Mouse (Mus musculus) heart, postnatal 14 days (tissue): Measurements from ENCODE around the gene Slc25a12. TPM values are rescaled to one million over a fixed set of nuclear protein-coding genes. Genes with fewer than 3 reads are reported as not detected.

Experiments
- DNase-seq, 2 experiments: peaks; one replicate each; pipeline ENCODE4 v3.0.0; 2021 to 2022
- intact Hi-C: fragments of 180-260 bp; cut with DNase I; formaldehyde crosslinking; loops from one replicate; pipeline ENCODE4 v1.15.1; 2025
- total RNA-seq, 2 experiments: library from RNA; stranded (reverse); gene quantifications; 2 replicates each; pipeline ENCODE4 v1.2.3; 2021

Gene Slc25a12
- total RNA-seq, 2 experiments from 2014 or later = 242 to 245 TPM

DNA sequence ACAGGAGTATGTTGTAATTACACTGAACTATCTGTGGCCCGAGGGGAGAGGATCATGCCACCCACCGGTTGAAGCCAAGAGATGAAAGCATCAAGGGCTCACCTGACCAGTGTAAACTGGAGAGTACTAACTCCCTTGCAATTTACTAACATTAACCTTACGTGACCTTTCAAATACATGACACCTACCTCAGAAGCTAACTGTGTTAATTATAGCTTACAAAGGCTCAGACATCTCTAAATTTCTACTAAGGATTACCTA, 15.9 kb downstream of the Slc25a12 start:
- DNase-seq = no peak
- intact Hi-C loops = no loop called here

DNA sequence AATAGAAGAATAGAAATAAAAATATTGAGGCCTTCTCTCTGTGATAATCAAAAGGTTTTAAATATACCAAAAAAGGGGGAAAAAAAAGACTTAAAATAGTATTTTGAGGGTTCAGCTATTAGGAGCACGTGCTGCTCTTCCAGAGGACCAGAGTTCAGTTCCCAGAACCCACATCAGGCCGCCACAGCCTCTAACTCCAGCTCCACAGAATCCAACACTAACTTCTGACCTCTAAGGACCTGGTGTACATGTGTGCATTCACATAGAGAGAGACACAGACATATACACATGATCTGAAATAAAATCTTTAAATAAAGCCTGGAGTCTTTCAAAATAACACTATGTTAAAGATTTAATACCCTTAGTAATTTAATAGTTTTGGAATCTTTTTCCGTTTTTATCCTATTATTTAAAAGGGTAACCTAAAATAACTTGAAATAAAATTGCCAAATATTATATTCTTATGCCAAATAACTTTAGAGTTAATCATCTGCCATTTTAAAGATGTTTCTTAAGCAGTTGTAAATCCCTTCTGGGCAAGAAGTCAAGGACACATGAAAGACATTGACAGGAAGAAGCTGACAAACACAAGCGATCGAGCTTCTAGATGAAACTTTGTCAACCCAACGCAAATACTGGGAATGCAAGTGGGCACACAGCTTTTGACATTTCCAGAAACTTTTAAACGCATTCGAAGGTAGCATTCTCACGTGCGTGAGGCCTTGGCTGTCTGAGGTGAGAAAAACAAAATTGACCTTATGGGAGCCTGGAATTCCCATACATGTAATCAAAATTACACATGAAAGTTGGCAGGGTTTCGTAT, 16.4 kb downstream of the Slc25a12 start:
- intact Hi-C loops = no loop called here
- DNase-seq = no peak

DNA sequence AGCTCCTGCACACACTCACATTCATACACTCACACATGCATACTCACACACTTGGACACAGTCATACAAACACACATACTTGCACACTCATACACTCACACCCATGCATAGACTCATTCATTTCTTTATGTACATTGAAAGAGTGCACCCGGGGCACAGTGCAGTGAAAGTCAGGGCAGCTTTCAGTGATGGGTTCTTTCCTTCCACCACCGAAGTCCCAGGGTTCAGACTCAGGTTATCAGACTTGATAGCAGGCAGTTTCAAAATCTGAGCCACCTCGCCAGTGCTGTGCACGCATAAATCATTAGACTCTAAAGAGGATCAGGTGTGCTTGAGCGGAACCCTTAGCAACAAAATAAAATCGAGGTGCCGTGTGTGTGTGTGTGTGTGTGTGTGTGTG, 17.4 kb downstream of the Slc25a12 start:
- intact Hi-C loops = no loop called here

DNA sequence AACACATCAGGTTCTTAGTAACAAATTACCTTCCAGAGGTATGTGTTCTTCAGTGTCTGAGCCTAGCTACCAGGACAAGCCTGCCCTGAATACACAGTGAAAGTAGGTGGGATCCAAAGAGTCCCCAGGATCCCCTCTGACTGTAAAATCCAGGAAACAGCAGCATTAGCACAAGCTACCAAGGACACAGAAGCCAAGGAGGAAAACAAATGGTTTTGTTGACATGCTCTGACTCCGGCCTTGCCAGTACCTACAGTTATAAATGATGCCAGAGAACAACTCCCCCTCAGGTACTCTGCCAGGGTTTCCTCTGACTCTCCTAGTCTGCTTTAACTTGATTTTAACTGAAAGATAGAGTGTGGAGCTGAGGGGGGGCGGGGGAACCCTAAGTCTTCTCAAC, 18.0 kb downstream of the Slc25a12 start:
- intact Hi-C loops = no loop called here
- no peak for DNase-seq

More for the DNA sequence above, 17.4 kb downstream of the Slc25a12 start:
- no peak for DNase-seq

DNA sequence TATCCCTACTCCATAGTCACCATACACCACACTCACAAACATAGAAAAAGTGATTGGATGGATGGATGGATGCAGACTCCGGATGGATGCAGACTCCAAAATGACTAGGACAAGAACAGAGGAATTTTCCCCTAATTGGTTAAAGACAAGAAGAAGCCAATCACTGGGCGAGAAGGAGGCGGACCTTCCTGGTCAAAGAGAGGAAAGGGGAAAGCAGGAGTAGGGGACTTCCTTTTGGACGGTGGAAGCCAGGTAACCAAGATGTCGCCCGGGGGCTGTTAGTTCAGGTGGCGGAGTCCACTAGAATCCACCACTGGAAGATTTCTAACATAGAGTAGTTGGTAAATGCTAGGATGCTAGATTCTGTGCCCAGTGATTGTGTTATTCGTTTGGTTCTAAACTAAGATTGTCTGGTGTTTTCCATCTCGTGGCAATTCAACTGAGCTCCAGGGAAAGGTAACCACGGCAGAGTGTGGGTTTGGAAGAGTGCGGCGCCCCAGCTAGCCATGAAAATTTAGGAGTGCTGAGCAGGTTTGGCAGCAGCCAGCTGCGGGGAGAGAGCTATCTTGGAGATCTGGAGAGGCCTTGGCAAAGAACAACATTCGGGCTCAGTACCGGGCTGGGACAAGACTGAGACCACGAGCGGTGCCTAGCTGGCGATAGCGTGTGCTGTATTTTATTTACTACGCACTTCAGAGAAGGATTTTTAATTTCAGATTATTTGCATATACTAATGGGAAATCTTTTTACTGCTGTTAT, 19.6 kb downstream of the Slc25a12 start:
- intact Hi-C loops = no loop called here
- DNase-seq = no peak

DNA sequence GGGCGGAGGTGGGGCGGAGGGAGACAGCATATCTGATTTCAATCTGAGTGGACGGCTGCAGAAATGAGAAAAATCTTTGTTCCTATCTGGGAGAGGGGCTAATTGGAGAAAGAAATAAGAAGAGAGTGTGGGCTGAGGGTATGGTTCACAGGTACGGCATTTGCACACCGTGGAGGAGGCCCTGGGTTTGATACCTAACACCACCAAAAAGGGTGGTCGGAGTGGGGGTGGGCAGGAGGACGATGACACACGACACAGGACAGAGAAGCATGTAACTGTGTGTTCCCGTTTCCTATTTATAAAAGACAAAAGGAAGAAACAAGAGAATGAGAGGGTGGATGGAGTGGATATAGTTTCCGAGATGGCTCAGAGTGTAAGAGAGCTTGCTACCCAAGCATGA, 20.4 kb downstream of the Slc25a12 start:
- DNase-seq = no peak
- intact Hi-C loops = no loop called here

DNA sequence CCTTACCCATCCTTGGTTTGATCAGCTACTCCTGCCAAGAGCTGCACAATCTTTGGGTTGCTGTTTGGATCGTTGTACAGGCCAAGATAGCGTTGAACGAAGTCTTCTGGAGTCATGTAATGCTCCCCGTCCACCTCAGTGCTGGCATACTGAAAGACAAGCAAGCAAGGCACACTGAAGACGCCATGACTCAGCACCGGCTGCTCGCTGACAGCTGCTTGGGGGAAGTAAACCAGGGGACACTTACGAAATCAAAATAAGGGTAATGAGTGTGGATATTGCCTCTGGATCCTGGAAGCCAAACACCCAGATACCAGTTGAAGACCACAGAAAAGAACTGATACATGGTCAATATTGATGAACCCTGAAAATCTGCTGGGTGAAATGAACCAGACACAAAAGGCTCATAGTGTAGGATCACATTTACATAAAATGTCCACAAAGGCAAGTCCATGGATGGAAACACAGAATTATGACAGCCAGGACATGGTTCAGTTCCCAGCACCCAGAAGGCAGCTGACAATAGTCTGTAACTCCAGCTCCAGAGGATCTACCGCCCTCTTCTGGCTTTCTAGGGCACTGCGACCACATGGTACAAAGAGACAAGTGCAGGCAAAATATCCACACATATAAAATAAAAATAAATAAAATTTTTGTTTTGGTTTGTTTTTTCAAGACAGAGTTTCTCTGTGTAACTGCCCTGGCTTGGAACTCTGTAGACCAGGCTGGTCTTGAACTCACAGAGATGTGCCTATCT, 23.5 kb downstream of the Slc25a12 start:
- no peak for DNase-seq
- intact Hi-C loops = no loop called here

DNA sequence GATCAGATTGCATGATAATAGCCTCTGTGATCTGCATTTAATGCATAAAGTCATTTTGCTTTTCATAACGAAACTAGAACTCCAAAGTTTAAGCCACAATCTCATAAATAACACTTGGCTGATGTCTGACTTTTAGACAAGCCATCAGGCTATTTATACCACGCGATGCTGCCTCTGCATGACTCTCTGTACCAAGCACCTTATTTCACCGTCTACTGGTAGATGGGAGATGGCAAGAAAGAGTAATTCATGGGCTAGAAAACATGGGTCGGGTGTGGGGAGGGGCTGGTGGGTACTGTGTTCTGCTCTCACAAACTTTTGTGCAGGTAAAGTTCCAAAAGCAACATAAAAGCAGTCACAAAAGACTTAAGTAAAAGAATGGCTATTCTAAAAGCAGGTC, 27.4 kb downstream of the Slc25a12 start:
- intact Hi-C loops = no loop called here
- DNase-seq = no peak

DNA sequence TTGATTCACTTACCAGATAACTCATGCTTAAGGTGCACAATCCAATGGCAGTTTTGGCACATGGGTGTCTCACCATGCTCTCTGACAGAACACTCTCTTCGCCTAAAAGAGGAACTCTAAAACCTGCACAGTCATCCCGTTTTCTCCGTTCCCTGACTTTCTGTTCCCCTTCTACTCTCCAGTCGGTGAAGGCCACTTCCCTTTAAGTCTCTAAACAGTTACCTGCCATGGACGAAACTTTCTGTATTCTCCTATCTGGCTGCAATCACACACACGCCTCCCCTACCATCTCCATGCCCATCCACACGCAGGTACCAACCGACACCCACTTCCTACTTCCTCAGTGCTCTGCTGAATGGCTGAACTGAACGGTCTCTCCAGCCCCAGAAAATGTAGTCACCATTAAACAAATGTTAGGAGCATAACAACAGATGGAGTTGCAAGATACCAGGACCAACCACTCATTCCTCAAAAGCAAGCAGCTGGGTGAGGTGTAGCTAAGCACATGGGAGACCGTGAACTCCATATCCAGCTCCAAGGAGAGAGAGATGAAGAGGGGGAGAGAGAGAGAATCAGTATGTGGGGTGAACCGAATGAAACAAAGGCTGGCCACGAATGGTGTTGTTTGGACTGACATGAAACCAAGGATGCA, 29.3 kb downstream of the Slc25a12 start:
- intact Hi-C loops = no loop called here
- DNase-seq = no peak

DNA sequence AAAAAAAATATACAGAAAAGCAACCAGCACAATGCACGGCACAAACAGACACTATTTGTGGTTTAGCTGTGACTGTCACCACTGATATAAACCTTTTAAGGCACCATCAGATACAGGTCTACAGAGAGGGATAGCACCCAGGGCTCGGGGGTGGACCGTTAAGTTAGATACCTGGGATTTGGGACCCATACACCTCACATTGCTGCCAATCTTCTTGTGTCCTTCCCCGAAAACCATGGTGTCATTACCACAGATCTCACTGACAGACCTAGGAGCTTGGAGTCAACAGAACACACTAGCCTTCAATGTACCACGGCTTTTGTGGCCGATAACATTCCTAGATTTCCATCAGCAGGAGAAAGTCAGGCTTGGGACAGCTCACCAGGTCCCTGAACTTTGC, 30.9 kb downstream of the Slc25a12 start:
- no peak for DNase-seq
- intact Hi-C loops = no loop called here

DNA sequence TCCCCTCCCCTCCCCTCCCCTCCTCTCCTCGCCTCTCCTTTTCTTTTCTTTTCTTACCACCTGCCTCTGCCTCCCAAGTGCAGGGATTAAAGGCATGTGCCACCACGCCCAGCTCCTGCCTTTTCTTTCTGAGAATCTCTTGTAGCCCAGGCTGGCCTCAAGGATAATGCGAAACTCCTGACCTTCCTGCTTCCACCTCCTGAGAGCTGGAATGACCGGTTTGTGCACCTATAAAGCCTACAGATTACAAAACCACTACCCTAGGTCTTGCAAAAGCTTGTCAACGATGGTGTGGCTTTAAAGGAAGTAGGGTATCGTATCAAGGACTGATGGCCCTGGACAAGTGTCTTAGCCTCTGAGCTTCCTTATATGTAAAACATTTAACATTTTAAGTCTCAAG, 31.3 kb downstream of the Slc25a12 start:
- intact Hi-C loops = no loop called here
- no peak for DNase-seq

DNA sequence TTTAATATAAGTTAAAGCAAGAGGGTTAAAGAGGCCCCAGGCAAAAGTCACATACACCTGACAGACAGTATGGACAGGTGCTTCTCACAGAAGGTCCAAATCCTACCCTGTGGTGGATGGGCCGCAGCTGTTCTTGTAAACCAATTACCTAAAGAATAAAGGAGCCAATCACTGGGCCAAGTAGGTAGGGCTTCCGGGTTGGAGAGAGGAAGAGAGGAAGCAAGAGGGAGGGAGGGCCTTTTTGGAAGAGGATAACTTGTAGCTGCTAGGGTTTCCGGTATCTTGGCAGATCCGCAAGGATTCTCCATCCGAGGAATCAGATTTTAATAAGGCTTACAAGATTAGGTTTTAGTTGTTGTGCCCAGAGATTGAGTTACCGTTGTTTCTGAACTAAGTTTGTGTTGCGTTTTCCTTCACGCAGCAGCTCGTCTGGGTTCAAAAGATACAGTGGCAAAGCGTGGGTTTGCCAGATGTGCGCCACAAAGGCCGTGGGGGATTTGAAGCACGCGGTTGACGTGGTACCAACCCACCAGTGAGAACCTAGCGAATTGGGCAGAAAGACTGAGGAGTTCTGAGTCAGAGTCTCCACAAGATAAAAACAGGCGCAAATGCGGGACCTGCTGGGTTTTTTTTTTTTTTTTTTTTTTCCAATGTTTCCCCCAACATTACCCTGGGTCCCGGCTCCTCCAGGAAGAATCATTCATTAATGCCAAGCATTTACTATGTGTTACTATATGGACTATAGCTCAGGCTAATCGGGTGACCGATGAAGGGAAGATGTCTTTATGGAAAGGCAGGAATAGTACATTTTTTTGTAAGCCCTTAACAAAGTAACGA, 33.3 kb downstream of the Slc25a12 start:
- no peak for DNase-seq
- intact Hi-C loops = no loop called here

DNA sequence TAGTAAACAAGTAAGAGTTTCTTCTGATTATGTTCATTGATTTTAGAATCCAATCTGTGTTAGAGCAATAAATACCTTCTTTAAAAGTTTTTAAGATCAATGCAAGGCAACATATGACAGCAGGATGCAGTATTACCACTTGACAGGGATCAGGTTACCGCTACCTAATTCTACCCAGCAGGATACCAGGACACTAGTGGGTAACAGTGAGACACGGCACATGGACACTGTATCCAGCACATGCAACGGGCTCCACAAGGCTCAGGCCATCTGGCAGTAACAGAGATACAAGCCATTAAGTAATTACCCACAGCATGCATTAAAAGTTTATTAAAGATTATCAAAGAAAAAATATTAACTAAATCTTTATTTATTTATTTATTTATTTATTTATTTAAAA, 37.8 kb downstream of the Slc25a12 start:
- no peak for DNase-seq
- intact Hi-C loops = no loop called here

DNA sequence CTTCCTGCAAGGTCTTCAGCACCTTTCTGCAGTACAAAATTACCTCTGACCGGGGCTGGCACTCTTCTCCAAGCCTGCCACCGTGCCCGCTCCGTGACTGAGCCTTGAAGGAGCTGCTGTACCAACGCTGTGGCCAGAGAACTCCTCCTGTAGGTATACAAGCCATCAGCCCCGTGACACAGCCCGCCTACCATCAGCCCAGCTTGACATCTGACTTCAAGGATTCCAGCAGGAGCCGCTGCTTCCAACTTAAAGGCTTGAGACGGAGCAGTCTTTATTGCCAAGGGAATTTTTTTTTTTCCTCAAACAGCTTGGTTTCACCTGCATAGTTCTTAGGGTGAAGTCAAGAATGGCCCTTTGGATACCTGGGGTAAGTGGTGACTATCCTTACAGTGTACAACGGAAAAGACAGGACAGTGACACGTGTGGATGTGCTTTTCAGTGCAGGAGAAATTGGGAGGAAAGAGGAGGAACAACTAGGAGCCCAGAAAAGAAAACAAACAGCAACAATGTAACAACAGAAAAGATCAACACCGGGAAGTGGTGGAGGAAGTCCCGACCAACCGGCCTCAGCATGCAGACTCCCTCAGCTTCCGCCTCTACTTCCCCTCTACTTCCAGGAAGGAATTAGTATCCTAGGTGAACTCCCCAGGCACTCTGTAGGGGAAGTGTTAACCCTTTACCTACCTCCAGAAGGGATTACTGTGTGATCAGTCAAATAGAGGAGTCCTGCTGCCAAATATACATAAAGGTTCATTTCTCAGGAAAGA, 39.0 kb downstream of the Slc25a12 start:
- intact Hi-C loops = no loop called here
- DNase-seq = no peak

DNA sequence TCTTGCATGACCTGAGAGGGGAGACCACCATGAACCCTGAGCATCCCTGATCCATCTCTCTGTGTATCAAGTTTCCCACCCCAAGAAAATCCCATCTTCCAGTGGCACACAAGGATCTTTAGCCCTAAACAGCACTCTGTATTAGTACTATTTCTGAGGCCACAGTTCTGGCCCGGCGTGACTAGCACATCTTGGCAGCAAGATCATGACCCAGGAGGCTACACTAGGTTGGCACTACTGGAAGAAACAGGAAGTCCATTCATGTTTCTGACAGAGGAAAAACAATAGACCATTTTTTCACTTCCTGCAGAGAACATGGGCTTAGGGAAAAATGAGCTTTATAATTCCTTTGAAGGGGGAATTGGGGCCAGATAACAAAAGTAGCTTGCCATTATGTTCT, 39.8 kb downstream of the Slc25a12 start:
- intact Hi-C loops = no loop called here
- no peak for DNase-seq

DNA sequence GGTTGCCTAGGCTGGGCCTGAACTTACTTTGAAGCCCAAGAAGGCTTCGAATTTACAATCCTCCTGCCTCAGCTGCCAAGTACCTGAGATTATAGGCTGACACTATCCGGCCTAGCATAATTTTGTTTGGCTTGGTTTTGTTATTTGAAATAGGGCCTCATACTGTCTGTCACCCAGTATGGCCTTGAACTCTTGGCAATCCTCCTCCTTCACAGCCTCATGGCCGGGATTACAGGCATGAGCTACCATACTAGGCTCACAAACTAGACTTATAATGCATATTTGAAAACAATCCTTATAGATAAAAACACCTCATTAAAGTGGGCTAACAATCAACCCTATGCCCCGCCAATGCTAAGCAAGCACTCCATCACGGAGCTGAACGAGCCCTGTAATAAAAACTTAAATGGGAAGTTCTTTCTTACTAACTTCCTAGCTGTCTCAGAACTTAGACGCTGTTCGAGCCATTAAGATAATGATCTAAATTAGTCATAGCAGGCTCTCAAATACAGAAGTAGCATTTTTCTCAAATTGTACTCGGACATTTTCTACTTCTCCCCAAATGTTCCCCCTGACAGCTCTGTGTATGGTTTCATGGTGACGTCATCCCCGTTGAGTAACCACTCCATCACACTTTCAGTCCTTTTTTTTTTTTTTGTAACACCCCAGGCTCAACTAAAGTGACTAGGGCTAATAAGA, 40.6 kb downstream of the Slc25a12 start:
- no peak for DNase-seq
- intact Hi-C loops = no loop called here

DNA sequence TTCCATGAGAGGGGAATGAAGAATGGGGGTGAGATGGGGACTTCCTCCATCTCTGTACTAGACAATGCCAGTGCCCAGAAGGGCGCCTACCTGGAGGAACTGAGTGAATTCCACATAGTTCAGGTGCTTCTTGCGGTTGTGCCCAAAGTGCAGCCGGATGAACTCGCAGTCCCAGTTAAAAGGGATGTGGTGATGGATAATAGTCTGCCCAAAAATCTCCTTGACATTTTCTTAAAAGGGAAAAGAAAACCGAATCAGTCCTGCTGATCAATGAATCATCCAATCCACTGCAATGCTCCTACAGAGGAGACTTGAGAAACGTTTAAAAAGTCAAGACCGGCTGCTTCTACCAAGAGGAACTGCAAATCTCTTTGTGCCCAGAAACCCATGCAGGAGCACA, 43.7 kb downstream of the Slc25a12 start:
- intact Hi-C loops = no loop called here

DNA sequence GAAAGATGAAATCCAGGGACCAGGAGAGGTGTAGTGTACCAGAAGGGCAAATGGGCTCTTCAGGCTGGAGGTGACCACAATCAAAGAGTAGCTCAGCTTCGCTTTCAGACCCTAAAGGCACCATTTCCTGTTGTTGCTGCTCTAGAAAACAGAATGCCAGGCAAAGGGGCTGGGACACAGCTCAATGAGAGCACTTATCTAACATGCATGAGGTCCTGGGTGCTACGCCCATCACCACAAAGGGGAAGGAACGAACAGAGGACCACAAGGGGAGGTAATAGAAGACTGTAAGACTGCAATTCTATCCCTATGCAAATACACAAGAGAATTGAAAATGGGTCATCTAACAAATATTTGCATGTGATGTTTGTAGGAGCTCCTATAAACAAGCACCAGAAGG, 46.1 kb downstream of the Slc25a12 start:
- no peak for DNase-seq
- intact Hi-C loops = no loop called here

More for the DNA sequence above, 43.7 kb downstream of the Slc25a12 start:
- DNase-seq = no peak
